Comparison of ENCODE assay signal across 10 mouse cellular contexts in the genomic region with DNA sequence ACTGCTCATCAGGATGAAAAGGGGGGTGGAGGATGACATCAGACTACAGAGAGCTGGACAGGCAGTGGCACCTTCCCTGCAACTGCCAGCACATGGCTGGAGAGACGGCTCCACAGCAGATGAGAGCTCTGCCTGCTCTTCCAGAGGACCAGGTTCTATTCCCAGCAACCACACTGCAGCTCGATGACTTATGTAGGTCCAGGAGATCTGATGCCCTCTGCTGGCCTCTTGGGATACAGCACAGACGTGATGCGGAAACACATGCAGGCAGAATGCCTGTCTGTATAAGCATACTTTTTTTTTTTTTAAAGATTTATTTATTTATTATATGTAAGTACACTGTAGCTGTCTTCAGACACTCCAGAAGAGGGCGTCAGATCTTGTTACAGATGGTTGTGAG. TPM values are rescaled to one million over a fixed set of nuclear protein-coding genes. Genes with fewer than 3 reads are reported as not detected.
DNase-seq lines count a peak whose midpoint lies in the region; ATAC-seq lines count a peak whose summit lies in the region.
"Had no signal": no experiment of that assay in that cellular context is flagged by ENCODE, and none has a peak within 500 bp of the region (broad histone marks: within the 10 kb centered on the region; RNA-seq: fewer than 3 reads in every experiment).

No protein-coding gene starts in this region.

- WGBS in lung, embryonic 16.5 days: 64% methylated on average over 4 of the region's 5 CpGs
- WGBS in forebrain, embryonic 16.5 days: 62% methylated on average over 4 of the region's 5 CpGs

- no peak overlapping the region for H3K9ac ChIP-seq in lung, embryonic 16.5 days (ENCODE audit: low read length)
- no peak overlapping the region for H3K9ac ChIP-seq in forebrain, embryonic 16.5 days (replicated peaks; ENCODE audit: low read depth, low read length)
- H3K9ac ChIP-seq: neural tube, embryonic 13.5 days had no signal

- ATAC-seq in lung, embryonic 16.5 days (ENCODE audit: low read depth): 0 out of 2 replicates have a peak, but pooled peaks have one; percentile 9
- ATAC-seq in forebrain, embryonic 16.5 days: 0 out of 2 replicates have a peak, but pooled peaks have one; percentile 18
- ATAC-seq: Patski had no signal

- H3K27ac ChIP-seq in lung, embryonic 16.5 days (ENCODE audit: low read length): no peak overlapping the region
- H3K27ac ChIP-seq in forebrain, embryonic 16.5 days (ENCODE audit: low read length): no peak overlapping the region
- H3K27ac ChIP-seq: neural tube, embryonic 13.5 days had no signal

- H3K4me3 ChIP-seq in lung, embryonic 16.5 days (ENCODE audit: low read length): no peak overlapping the region
- no peak overlapping the region for H3K4me3 ChIP-seq in forebrain, embryonic 16.5 days (replicated peaks; ENCODE audit: low read length)
- H3K4me3 ChIP-seq: neural tube, embryonic 13.5 days had no signal

- 0 out of 2 replicates have a peak, but pooled peaks cover 2% of the 10 kb centered on the region for H3K36me3 ChIP-seq in lung, embryonic 16.5 days (ENCODE audit: control insufficient read depth, insufficient read depth, low read length)
- 0 out of 2 replicates have a peak, but pooled peaks cover 2% of the 10 kb centered on the region for H3K36me3 ChIP-seq in forebrain, embryonic 16.5 days (ENCODE audit: control insufficient read depth, insufficient read depth)

- no peaks in the 10 kb centered on the region for H3K27me3 ChIP-seq in lung, embryonic 16.5 days (ENCODE audit: control insufficient read depth, insufficient read depth, low read depth, low read length)
- H3K27me3 ChIP-seq in forebrain, embryonic 16.5 days (replicated peaks; ENCODE audit: control insufficient read depth, insufficient read depth, low read length): no peaks in the 10 kb centered on the region
- H3K27me3 ChIP-seq: neural tube, embryonic 13.5 days; Patski had no signal

- peaks cover 3% of the 10 kb centered on the region; the same call in 1 of the 2 replicates for H3K4me1 ChIP-seq in lung, embryonic 16.5 days (replicated peaks; ENCODE audit: control insufficient read depth, insufficient read depth, low read length)
- H3K4me1 ChIP-seq in forebrain, embryonic 16.5 days (replicated peaks; ENCODE audit: control insufficient read depth, insufficient read depth, low read length): no peaks in the 10 kb centered on the region; the same call in 1 of the 2 replicates

- no peak overlapping the region for H3K4me2 ChIP-seq in lung, embryonic 16.5 days (ENCODE audit: low read depth, low read length)
- no peak overlapping the region for H3K4me2 ChIP-seq in forebrain, embryonic 16.5 days (ENCODE audit: low read length)
- H3K4me2 ChIP-seq: neural tube, embryonic 13.5 days had no signal

- peak; percentile 35 to 41 for DNase-seq in cerebellum, adult 18-20 months
- no peak for DNase-seq in cerebellum, adult 8-10 months
- DNase-seq in lung, postnatal 14 days: no peak
- peak; percentile 32 to 54 for DNase-seq in thymus, postnatal 10 days (ENCODE audit: low spot score in 2 of 2)
- DNase-seq in spleen, adult 12 weeks (ENCODE audit: low spot score): no peak
- DNase-seq in heart, adult 11 months: no peak

- H3K9me3 ChIP-seq in lung, embryonic 16.5 days (ENCODE audit: control insufficient read depth, low read length): no peaks in the 10 kb centered on the region
- no peaks in the 10 kb centered on the region for H3K9me3 ChIP-seq in forebrain, embryonic 16.5 days (ENCODE audit: control insufficient read depth, low read length)
- H3K9me3 ChIP-seq: neural tube, embryonic 13.5 days had no signal

RNA-seq across cellular contexts. Expression of gene Zfp335, which starts 6.8 kb away (rescaled TPM):
- polyA plus RNA-seq in lung, embryonic 16.5 days (2015; fragmentation: Nextera tagmentation; extraction: Ambion mirVana): 14.3 and 14.6 TPM in 2 replicates
- polyA plus RNA-seq in forebrain, embryonic 16.5 days (2015; fragmentation: Nextera tagmentation; extraction: Ambion mirVana): 16.2 and 19.9 TPM in 2 replicates

RNA-seq across cellular contexts. Expression of gene Mmp9, which starts 22.3 kb away (rescaled TPM):
- polyA plus RNA-seq in lung, embryonic 16.5 days (2015; fragmentation: Nextera tagmentation; extraction: Ambion mirVana): 2.0 and 7.8 TPM in 2 replicates
- polyA plus RNA-seq in forebrain, embryonic 16.5 days (2015; fragmentation: Nextera tagmentation; extraction: Ambion mirVana): 16.9 and 20.6 TPM in 2 replicates

RNA-seq across cellular contexts. Expression of gene Pcif1, which starts 39.2 kb away (rescaled TPM):
- polyA plus RNA-seq in lung, embryonic 16.5 days (2015; fragmentation: Nextera tagmentation; extraction: Ambion mirVana): 75.3 and 75.8 TPM in 2 replicates
- 79.3 and 93.7 TPM in 2 replicates for polyA plus RNA-seq in forebrain, embryonic 16.5 days (2015; fragmentation: Nextera tagmentation; extraction: Ambion mirVana)

RNA-seq across cellular contexts. Expression of gene Slc12a5, which starts 42.3 kb away (rescaled TPM):
- polyA plus RNA-seq in lung, embryonic 16.5 days (2015; fragmentation: Nextera tagmentation; extraction: Ambion mirVana): 0.47 and 0.53 TPM in 2 replicates
- 13.1 and 22.4 TPM in 2 replicates for polyA plus RNA-seq in forebrain, embryonic 16.5 days (2015; fragmentation: Nextera tagmentation; extraction: Ambion mirVana)

Comparison
In these comparisons a context has a peak if more than half of its experiments do, and no peak if none do; other contexts are left out.
1. DNase-seq: peak in cerebellum, adult 18-20 months (2 of 2) and thymus, postnatal 10 days (2 of 2); none in cerebellum, adult 8-10 months (single experiment), lung, postnatal 14 days (single experiment), spleen, adult 12 weeks (single experiment) and heart, adult 11 months (single experiment).